Mouse (Mus musculus): ENCODE results near the gene Slc5a5. TPM values are rescaled to one million over a fixed set of nuclear protein-coding genes. Genes with fewer than 3 reads are reported as not detected.
A peak's percentile ranks its signal among the peaks of the same experiment; 100 is the strongest.
"Not testable (repeated sequence)": the region's sequence is repeated elsewhere in the genome, so short reads cannot be mapped to it uniquely, and the experiment has no call there.

The Slc5a5 gene
- polyA plus RNA-seq, 2 experiments from 2014 or later, result not detected

- ATAC-seq, result no peak
Observed at GRCm38 (mm10) chr8:70900872-70901387, 8.4 kb upstream of the Slc5a5 start.

GRCm38 (mm10) chr8:70899226-70899625 is 6.7 kb upstream of the Slc5a5 start:
- no peak for ATAC-seq

- no peak for ATAC-seq
Observed at GRCm38 (mm10) chr8:70898661-70899198, 6.2 kb upstream of the Slc5a5 start.

- ATAC-seq, result peak; percentile 31
Observed at GRCm38 (mm10) chr8:70897681-70898413, 5.3 kb upstream of the Slc5a5 start.

DNA sequence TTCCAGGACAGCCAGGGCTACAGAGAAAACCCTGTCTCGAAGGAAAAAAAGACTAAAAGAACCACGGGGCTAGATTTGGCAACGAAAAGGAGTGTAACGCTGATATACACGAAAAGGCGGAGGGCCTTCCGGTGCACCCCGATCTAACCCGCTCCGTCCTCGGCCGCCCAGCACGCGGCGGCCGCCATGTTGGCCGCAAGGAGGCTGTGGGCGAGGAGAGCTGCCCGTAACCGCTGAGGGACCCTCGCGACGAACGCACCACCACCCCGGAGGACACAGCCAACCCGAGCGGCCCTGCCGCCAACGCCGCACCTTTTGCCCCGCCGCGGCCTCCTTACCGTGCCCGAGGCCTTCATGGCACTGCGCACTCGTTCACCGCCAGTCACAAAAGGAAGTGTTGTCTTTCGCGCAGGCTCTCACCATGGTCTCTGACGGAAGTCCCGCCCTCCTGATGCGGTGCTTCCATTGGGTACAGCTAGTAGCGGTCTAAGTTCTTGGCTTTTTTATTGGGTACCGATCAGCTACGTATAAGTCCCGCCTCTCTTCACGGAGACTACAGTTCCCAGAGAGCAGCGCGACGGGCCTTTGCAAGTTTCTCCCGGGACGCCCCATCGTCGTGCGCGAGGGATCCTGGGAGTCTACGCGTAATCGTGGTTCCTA is 4.6 kb upstream of the Slc5a5 start, which contains the start of gene Rpl18a:
TSS of gene Rpl18a (minus strand) at position 392 of the 660 bp plus-strand sequence.
- ATAC-seq, result peak; percentile 98

GRCm38 (mm10) chr8:70896316-70897020 is 3.9 kb upstream of the Slc5a5 start:
- ATAC-seq, result no peak

DNA sequence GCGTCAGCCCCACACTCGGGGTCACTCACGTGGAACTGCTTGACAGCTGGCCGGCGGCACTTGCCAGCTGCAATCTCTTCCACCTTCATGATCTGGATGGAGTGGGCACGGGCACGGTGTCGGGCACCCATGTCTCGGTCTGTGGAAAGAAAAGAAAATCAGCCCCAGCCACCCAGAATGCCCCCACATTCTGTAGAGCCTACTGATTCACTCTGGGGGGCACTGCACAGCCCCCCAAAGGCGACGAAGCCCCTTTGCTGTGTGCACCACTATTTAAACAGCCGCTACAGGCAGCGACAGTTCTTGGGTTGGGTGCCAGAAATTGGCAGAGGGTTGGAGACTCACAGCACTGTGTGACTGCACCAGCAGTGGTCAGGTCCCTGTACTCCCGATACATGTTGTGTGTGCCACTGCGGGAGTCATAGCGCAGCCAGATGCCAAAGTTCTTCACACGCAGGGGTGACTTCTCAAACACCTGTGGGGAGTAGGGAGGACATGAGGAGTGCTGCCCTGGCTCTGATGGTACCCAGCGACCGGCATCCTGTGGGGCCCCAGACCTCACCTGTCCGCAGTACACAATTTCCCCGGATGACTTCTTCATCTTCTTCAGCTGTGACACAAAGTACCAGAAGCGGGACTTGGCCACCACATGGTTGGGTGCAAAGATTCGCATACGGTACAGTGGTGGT is 3.2 kb upstream of the Slc5a5 start:
- not testable (repeated sequence) for ATAC-seq

- ATAC-seq, result no peak
Observed at GRCm38 (mm10) chr8:70894771-70895545, 2.4 kb upstream of the Slc5a5 start.

GRCm38 (mm10) chr8:70894385-70894720 is 1.8 kb upstream of the Slc5a5 start:
- ATAC-seq, result no peak

DNA sequence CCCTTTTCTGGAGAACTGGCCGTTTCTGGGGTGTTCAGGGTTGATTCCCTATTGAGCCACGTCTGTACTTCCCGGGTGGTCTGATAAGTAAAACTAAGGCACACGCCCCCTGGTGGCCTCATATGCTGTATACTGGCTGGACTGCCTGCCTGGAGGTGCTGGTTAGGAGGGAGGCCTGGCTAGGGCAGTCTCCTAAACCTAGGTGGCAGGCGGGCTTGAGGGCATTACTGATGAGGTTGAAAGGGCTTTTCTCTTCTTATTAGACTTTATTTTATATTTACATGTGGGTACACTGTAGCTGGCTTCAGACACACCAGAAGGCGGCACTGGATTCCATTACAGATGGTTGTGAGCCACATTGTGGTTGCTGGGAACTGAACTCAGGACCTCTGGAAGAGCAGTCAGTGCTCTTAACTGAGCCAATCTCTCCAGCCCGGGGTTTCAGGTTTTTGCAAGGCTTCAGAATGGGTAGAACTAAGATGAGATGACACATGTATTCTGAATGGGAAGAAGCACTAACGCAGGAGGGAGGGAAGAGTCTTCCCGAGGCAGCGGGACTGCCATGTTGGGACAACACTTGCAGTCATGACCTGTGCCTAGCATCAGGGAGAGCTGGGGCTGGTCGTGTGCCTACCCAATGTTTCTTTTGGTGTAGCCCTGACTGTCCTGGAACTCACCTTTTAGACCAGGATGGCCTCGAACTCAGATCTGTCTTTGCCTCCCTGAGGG is 1.3 kb upstream of the Slc5a5 start:
- no peak for ATAC-seq

DNA sequence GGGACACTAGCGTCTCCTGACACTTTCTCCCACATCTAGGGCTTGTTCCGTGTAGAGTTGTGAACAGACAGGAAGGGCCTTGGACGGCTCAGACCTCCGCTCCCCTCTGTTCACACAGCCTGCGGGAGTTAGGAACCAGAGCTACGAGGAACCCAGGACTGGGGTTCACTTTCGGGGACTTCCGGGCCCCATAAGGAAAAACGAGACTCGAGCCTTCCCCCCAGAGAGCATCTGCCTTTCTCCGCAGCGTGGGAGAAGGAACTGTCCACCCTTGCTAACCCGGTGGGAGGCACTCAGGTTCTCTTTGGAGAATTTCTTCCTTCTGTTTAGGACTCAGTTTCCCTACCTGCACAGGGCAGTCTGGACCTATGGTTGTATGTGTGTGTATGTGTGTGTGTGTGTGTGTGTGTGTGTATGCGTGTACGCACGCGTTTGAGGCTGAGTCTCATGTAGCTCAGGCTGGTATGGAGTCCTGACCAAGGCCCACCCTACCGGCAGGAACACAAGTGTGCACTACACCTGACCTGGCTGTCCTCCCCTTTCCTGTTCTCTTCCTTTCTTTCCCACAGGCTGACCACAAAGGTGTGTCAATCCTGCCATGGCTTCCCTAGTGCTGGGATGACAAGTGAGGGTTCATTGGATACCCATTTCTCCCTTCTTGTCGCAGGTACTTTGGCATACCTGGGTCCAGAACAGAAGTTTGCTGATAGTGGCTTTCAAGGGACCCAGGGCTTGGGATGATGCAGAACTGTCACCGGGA is 519 bp upstream of the Slc5a5 start:
- ATAC-seq, result no peak

DNA sequence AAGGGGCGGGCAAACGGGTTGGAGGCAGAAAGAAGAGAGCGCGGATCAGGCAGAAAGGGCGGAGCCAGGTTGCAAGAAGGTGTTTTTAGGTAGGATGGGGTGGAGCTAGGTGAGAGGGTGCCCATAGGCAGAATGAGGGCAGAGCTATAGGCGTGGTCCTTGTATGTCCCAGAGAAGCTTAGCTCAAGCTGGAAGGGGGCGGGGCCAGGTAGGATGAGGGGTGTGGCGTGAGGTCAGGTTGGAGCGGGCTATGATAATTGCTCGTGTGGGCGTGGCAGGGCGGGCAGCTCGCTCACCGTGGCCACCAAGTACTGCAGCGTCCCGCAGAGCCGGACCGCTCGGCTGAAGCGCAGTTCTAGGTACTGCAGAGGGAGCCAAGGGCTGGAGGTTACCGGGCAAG is 1.2 kb downstream of the Slc5a5 start:
- no peak for ATAC-seq

GRCm38 (mm10) chr8:70890656-70891055 is 1.9 kb downstream of the Slc5a5 start:
- ATAC-seq, result no peak

- ATAC-seq, result no peak
Observed at GRCm38 (mm10) chr8:70887669-70888068, 4.9 kb downstream of the Slc5a5 start.

GRCm38 (mm10) chr8:70885612-70886011 is 6.9 kb downstream of the Slc5a5 start:
- ATAC-seq, result no peak

- no peak for ATAC-seq
Observed at GRCm38 (mm10) chr8:70884683-70885082, 7.9 kb downstream of the Slc5a5 start.

- no peak for ATAC-seq
Observed at GRCm38 (mm10) chr8:70884186-70884585, 8.4 kb downstream of the Slc5a5 start.

GRCm38 (mm10) chr8:70880546-70880945 is 12.0 kb downstream of the Slc5a5 start:
- no peak for ATAC-seq

GRCm38 (mm10) chr8:70880126-70880525 is 12.4 kb downstream of the Slc5a5 start:
- no peak for ATAC-seq

- no peak for ATAC-seq
Observed at GRCm38 (mm10) chr8:70879500-70879899, 13.1 kb downstream of the Slc5a5 start.
